In genomic region chr16:20672965-20673705, GRCm38 (mm10) we compare ENCODE assay signal across 8 mouse cellular contexts. TPM values are rescaled to one million over a fixed set of nuclear protein-coding genes. Genes with fewer than 3 reads are reported as not detected.
DNase-seq lines count a peak whose midpoint lies in the region; ATAC-seq and TF ChIP-seq lines count a peak whose summit lies in the region.

No protein-coding gene starts in this region.

- H3K9ac ChIP-seq in embryonic facial prominence, embryonic 13.5 days = peak overlapping the region; percentile 96
- H3K9ac ChIP-seq in heart, embryonic 12.5 days = peak overlapping the region; percentile 97
- H3K9ac ChIP-seq in lung, embryonic 14.5 days = peak overlapping the region; percentile 94

- H3K4me1 ChIP-seq in embryonic facial prominence, embryonic 13.5 days = peaks cover 30% of the 10 kb centered on the region
- H3K4me1 ChIP-seq in heart, embryonic 12.5 days (replicated peaks) = peaks cover 36% of the 10 kb centered on the region
- peaks cover 3% of the 10 kb centered on the region; the same call in 1 of the 2 replicates for H3K4me1 ChIP-seq in lung, embryonic 14.5 days (ENCODE audit: insufficient read depth)

- H3K9me3 ChIP-seq in embryonic facial prominence, embryonic 13.5 days = no peaks in the 10 kb centered on the region
- H3K9me3 ChIP-seq in heart, embryonic 12.5 days (replicated peaks) = no peaks in the 10 kb centered on the region
- H3K9me3 ChIP-seq in lung, embryonic 14.5 days (ENCODE audit: low read depth, low read length) = no peaks in the 10 kb centered on the region

- peaks cover 37% of the 10 kb centered on the region for H3K36me3 ChIP-seq in embryonic facial prominence, embryonic 13.5 days
- H3K36me3 ChIP-seq in heart, embryonic 12.5 days = peaks cover 29% of the 10 kb centered on the region
- H3K36me3 ChIP-seq in lung, embryonic 14.5 days (ENCODE audit: insufficient read depth) = peaks cover 36% of the 10 kb centered on the region

- peak overlapping the region; percentile 92 for H3K27ac ChIP-seq in embryonic facial prominence, embryonic 13.5 days
- H3K27ac ChIP-seq in heart, embryonic 12.5 days (ENCODE audit: poor library complexity, severe bottlenecking) = peak overlapping the region; percentile 96
- peak overlapping the region; percentile 94 for H3K27ac ChIP-seq in lung, embryonic 14.5 days (ENCODE audit: low read depth)

- DNase-seq in CD4-positive, CD25-positive, alpha-beta regulatory T cell, adult 2 months (ENCODE audit: low read depth, low spot score) = peak; percentile 33
- DNase-seq in kidney, adult 9 months = peak; percentile 60
- DNase-seq in lung, embryonic 14.5 days = peak; percentile 76
- peak; percentile 44 for DNase-seq in retina, embryonic 14.5 days (ENCODE audit: low spot score)
- DNase-seq in urinary bladder, postnatal 36 days (ENCODE audit: low spot score in 2 of 2) = peak; percentile 51 to 67

- no peak for TF ChIP-seq CTCF in lung, embryonic 14.5 days (IDR thresholded peaks at IDR 0.05; ENCODE audit: low read depth)

- ATAC-seq in activated CD4-positive, CD25-positive, alpha-beta regulatory T cell, adult 4 months = peak; percentile 31
- ATAC-seq in embryonic facial prominence, embryonic 13.5 days (ENCODE audit: insufficient number of reproducible peaks, insufficient read depth, low FRiP score, low TSS enrichment, low read depth) = peak; percentile 69
- ATAC-seq in heart, embryonic 12.5 days (ENCODE audit: insufficient number of reproducible peaks, low FRiP score) = peak; percentile 88
- ATAC-seq in lung, embryonic 14.5 days (ENCODE audit: insufficient read depth) = peak; percentile 80

- WGBS in embryonic facial prominence, embryonic 13.5 days = under 1% methylated on average over 55 of the region's 78 CpGs
- under 1% methylated on average over 72 of the region's 78 CpGs for WGBS in heart, embryonic 12.5 days
- WGBS in lung, embryonic 14.5 days = 1% methylated on average over 52 of the region's 78 CpGs

- peak overlapping the region; percentile 94 for H3K4me3 ChIP-seq in embryonic facial prominence, embryonic 13.5 days
- peak overlapping the region; percentile 99 for H3K4me3 ChIP-seq in heart, embryonic 12.5 days
- peak overlapping the region; percentile 93 for H3K4me3 ChIP-seq in lung, embryonic 14.5 days (ENCODE audit: low read depth, low read length)

- H3K4me2 ChIP-seq in embryonic facial prominence, embryonic 13.5 days = peak overlapping the region; percentile 98
- H3K4me2 ChIP-seq in heart, embryonic 12.5 days = peak overlapping the region; percentile 100
- peak overlapping the region; percentile 99 for H3K4me2 ChIP-seq in lung, embryonic 14.5 days

- H3K27me3 ChIP-seq in embryonic facial prominence, embryonic 13.5 days = no peaks in the 10 kb centered on the region
- H3K27me3 ChIP-seq in heart, embryonic 12.5 days (replicated peaks) = no peaks in the 10 kb centered on the region
- no peaks in the 10 kb centered on the region for H3K27me3 ChIP-seq in lung, embryonic 14.5 days (ENCODE audit: insufficient read depth, low read length)

RNA-seq across cellular contexts. Expression of gene Eif4g1, which starts 5.0 kb away (rescaled TPM):
- polyA plus RNA-seq in activated CD4-positive, CD25-positive, alpha-beta regulatory T cell, adult 4 months (2017; shearing (Covaris generic)) = 10 to 100 TPM; 44.6 to 82.1 TPM
- 179 and 199 TPM in 2 replicates for polyA plus RNA-seq in embryonic facial prominence, embryonic 13.5 days (2015; fragmentation: Nextera tagmentation; extraction: Ambion mirVana)
- 169 and 179 TPM in 2 replicates for polyA plus RNA-seq in heart, embryonic 12.5 days (2016; fragmentation: Nextera tagmentation; extraction: Ambion mirVana)
- polyA plus RNA-seq in lung, embryonic 14.5 days (2014; fragmentation: Nextera tagmentation; extraction: Ambion mirVana) = 176 and 191 TPM in 2 replicates

RNA-seq across cellular contexts. Expression of gene Fam131a, which starts 19.9 kb away (rescaled TPM):
- polyA plus RNA-seq in activated CD4-positive, CD25-positive, alpha-beta regulatory T cell, adult 4 months (2017; shearing (Covaris generic)) = 1 to 10 TPM in 1 of 2 experiments, not detected in 1; 1.2 TPM
- polyA plus RNA-seq in embryonic facial prominence, embryonic 13.5 days (2015; fragmentation: Nextera tagmentation; extraction: Ambion mirVana) = 7.0 and 7.2 TPM in 2 replicates
- 4.0 and 5.2 TPM in 2 replicates for polyA plus RNA-seq in heart, embryonic 12.5 days (2016; fragmentation: Nextera tagmentation; extraction: Ambion mirVana)
- polyA plus RNA-seq in lung, embryonic 14.5 days (2014; fragmentation: Nextera tagmentation; extraction: Ambion mirVana) = 3.4 TPM in 2 replicates

RNA-seq across cellular contexts. Expression of gene Psmd2, which starts 21.7 kb away (rescaled TPM):
- 100 to 1,000 TPM; 152 to 157 TPM for polyA plus RNA-seq in activated CD4-positive, CD25-positive, alpha-beta regulatory T cell, adult 4 months (2017; shearing (Covaris generic))
- polyA plus RNA-seq in embryonic facial prominence, embryonic 13.5 days (2015; fragmentation: Nextera tagmentation; extraction: Ambion mirVana) = 313 and 339 TPM in 2 replicates
- 286 and 288 TPM in 2 replicates for polyA plus RNA-seq in heart, embryonic 12.5 days (2016; fragmentation: Nextera tagmentation; extraction: Ambion mirVana)
- 345 and 352 TPM in 2 replicates for polyA plus RNA-seq in lung, embryonic 14.5 days (2014; fragmentation: Nextera tagmentation; extraction: Ambion mirVana)

RNA-seq across cellular contexts. Expression of gene Ece2, which starts 43.5 kb away (rescaled TPM):
- not detected for polyA plus RNA-seq in activated CD4-positive, CD25-positive, alpha-beta regulatory T cell, adult 4 months (2017; shearing (Covaris generic))
- polyA plus RNA-seq in embryonic facial prominence, embryonic 13.5 days (2015; fragmentation: Nextera tagmentation; extraction: Ambion mirVana) = 9.1 and 9.2 TPM in 2 replicates
- 0.55 and 1.2 TPM in 2 replicates for polyA plus RNA-seq in heart, embryonic 12.5 days (2016; fragmentation: Nextera tagmentation; extraction: Ambion mirVana)
- polyA plus RNA-seq in lung, embryonic 14.5 days (2014; fragmentation: Nextera tagmentation; extraction: Ambion mirVana) = 2.8 and 2.9 TPM in 2 replicates

RNA-seq across cellular contexts. Expression of gene Polr2h, which starts 44.3 kb away (rescaled TPM):
- 10 to 100 TPM; 72.6 to 80.2 TPM for polyA plus RNA-seq in activated CD4-positive, CD25-positive, alpha-beta regulatory T cell, adult 4 months (2017; shearing (Covaris generic))
- 110 and 112 TPM in 2 replicates for polyA plus RNA-seq in embryonic facial prominence, embryonic 13.5 days (2015; fragmentation: Nextera tagmentation; extraction: Ambion mirVana)
- polyA plus RNA-seq in heart, embryonic 12.5 days (2016; fragmentation: Nextera tagmentation; extraction: Ambion mirVana) = 45.0 and 50.5 TPM in 2 replicates
- 101 and 114 TPM in 2 replicates for polyA plus RNA-seq in lung, embryonic 14.5 days (2014; fragmentation: Nextera tagmentation; extraction: Ambion mirVana)

Comparison
In these comparisons a context has a peak if more than half of its experiments do, and no peak if none do; other contexts are left out.
1. Peak in every context shown above with its lines: DNase-seq, ATAC-seq, H3K4me3 ChIP-seq and H3K27ac ChIP-seq.
2. ATAC-seq: peak in every context shown above with its lines; median percentile 88 in heart, embryonic 12.5 days; 80 in lung, embryonic 14.5 days; 69 in embryonic facial prominence, embryonic 13.5 days; 31 in activated CD4-positive, CD25-positive, alpha-beta regulatory T cell, adult 4 months.